Mouse (Mus musculus): ENCODE results near the gene Cbx4.

Gene Cbx4

GRCm38 (mm10) chr11:119041750-119042465, 44.1 kb downstream of the Cbx4 start:
- DNase-seq (ENCODE audit: low spot score in 2 of 2), result no peak

DNA sequence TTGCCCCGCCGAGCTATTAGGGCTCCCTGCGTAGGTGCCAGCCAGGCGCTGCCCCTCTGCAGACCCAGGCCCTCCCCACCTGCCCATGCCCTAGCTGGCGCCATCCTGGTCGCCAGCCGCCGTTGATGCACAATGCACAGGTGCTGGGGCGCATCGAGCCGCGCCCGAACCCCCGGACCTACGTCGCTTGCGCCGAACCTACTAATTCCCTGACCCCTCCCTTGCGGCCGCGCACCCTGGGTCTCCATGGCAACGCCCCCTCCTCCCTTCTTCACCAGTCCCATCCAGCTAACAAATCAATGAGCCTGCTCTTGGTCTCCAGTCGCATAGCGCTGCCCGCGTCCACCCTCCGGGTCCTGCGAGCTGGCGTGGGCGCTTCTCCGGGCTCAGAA, 44.7 kb downstream of the Cbx4 start:
- no peak for DNase-seq (ENCODE audit: low spot score in 2 of 2)

GRCm38 (mm10) chr11:119040600-119041324, 45.3 kb downstream of the Cbx4 start, which contains the start of gene Cbx8:
Gene Cbx8 (minus strand): TSS chr11:119040969.
- DNase-seq (ENCODE audit: low spot score in 2 of 2), result peak; percentile 95 to 99

GRCm38 (mm10) chr11:119039732-119040512, 46.1 kb downstream of the Cbx4 start:
- no peak for DNase-seq (ENCODE audit: low spot score in 2 of 2)

DNA sequence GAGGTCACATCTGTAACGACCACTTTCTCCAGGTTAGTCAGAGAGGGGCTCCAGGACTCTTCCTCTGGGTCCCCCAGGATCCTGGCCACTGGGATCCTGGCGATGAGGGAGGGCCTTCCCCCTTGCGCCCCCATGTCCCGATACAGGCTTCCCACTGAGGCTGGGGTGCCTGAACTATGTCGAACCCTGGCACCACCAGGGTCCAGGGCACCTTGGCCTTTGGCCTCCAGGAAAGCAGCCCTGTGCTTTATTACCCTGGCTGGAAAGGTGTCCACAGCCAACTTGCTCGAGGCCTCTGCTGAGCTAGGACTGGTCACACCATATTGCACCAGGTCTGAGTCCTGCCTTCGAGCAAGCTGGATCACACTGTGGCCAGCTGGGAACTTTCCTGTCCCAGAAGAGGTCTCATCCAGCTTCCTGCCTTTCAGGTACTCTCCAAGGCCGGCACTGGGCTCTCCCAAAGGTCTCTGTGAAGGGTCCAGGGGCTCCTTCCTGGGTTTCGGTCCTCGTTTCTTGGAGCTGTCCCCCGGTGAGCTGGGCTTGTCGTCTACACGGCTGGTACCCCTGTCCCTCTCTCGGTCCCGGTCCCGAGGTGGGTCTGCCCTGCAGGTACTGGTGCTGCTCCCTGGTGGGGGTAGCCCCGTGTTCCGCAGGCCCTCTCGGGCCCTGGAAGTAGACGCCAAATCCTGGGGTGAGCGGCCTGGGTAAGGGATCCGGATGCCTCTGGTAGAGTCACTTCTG, 47.1 kb downstream of the Cbx4 start:
- DNase-seq (ENCODE audit: low spot score in 2 of 2), result no peak

DNA sequence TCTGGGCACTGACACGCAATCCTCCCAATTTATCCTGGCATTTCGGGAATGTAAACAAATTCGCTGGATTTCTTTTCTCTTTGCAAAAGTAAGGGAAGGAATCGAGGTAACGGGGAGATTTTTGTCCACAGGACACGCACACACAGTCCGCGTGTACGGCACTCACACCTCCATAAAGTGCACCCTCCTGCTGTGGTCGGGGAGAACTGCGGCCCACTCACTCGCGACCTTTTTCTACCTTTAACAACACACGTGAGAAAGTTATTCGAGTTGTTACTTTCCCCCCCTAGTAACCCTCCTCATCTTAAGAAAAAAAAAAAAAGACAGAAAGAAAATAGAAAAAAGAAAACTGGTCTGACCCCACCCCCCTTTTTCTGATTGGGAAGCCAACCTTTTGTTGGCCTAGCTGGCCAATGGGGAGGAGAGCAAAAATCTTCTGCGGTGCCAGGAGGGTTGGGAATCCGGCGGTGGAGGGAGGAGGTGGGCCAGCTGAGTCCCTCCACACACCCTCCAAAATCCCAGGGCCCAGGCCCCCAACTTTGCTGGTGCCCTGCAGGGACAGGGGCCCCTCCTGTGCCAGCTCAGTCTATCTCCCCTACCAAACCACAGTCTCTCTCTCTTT, 48.1 kb downstream of the Cbx4 start:
- DNase-seq (ENCODE audit: low spot score in 2 of 2), result no peak

- no peak for DNase-seq (ENCODE audit: low spot score in 2 of 2)
These were observed 48.9 kb downstream of the Cbx4 start for GRCm38 (mm10) chr11:119036934-119037779.

GRCm38 (mm10) chr11:119036447-119036846, 49.6 kb downstream of the Cbx4 start:
- no peak for DNase-seq (ENCODE audit: low spot score in 2 of 2)

GRCm38 (mm10) chr11:119035686-119036165, 50.3 kb downstream of the Cbx4 start:
- DNase-seq (ENCODE audit: low spot score in 2 of 2), result no peak

- DNase-seq (ENCODE audit: low spot score in 2 of 2), result no peak
These were observed 50.8 kb downstream of the Cbx4 start for GRCm38 (mm10) chr11:119035094-119035685.

GRCm38 (mm10) chr11:119034635-119035034, 51.4 kb downstream of the Cbx4 start:
- no peak for DNase-seq (ENCODE audit: low spot score in 2 of 2)

DNA sequence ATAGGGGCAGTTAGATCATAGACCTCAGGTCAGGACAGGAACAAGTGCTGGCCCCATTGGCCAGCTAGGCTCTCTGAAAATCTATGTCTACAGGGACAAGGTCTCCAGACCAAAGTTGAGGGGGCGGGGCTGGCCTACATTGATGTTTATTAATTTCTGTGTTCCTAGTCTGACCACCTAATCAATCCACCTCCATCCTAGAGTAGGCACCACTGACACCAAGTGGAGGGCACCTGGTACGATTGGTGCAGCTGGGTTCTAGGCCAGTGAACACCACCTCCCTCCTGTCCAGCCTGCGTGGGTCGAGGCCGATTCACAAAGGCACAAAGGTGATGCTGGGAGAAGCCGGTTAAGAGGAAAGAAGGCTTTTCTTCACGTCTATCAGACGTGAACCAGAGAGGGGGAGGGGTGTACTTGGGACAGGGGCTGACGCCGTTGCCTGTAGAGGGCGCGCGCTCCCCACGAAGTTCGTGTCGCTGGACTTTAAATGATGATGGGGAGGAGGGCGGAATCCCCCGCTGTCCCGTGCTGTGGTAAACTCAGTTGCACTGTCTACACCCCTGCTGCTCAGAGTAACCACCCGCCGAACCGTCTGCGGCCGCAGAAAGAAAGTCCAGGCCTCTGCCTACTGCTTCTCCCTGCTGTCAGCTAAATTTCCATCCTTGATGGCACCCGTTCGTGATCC, 52.0 kb downstream of the Cbx4 start:
- DNase-seq (ENCODE audit: low spot score in 2 of 2), result no peak

Measured in urinary bladder, adult 18-20 months (tissue).